Mouse (Mus musculus): ENCODE results near the gene Mup5. TPM values are rescaled to one million over a fixed set of nuclear protein-coding genes. Genes with fewer than 3 reads are reported as not detected.

Gene Mup5
- not detected for polyA plus RNA-seq (2012; fragmentation: generic; extraction: Trizol)

DNA sequence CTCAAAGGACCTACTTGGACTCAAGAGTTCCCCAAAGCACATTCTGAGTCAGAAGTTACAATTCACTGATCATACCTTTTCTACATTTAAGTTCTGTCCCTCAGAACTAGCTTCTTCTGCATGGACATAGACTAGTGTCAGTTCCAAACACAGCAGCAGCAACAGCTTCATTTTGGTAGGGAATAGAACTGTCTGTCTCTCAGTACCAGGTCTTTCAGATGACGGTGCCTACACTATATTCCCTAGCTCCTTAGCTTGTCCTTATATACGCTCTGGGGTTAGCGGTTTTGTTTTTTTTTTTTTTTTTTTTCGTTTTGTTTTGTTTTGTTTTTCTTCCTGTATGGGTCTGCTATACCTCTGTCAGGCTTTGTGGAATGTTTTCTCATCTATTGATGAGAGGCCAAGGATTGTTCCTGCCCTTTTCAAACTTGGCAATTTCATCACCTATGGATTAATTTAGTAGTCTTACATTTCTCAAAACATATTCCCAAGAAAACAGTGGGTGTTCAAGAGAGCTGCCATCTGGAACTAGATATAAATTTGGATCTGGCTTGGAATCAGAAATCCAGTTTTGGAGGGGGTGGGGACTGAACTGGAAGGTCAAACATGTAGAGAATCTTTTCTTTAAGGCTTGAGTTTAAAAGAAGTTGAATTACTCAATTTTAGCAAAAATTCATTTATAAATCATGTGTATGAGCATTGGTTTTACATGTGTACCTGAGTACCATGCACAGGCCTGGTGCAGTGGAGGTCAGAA lies at the start of gene Mup5:
Gene Mup5 (minus strand): TSS at position 282 of the 757 bp plus-strand sequence.

DNA sequence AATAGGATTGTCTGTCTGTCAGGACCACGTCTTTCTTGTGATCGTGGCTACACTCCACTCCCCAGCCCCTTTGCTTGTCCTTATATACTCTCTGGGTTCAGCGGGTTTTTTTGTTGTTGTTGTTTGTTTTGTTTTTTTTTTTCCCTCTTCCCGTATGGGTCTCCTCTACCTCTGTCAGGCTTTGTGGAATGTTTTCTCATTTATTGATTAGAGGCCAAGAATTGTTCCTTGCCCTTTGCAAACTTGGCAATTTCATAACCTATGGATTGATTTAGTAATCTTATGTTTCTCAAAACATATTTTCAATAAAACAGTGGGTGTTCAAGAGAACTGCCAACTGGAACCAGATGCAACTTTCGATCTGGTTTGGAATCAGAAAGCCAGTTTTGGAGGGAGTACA lies 52.9 kb downstream of the Mup5 start, which contains the start of gene Mup19:
Gene Mup19 (minus strand): TSS at position 101 of the 400 bp plus-strand sequence.

Other genes with a start within 250 kb of the Mup5 start
- gene Mup17, start 239.4 kb downstream of the Mup5 start, polyA plus RNA-seq (2012; fragmentation: generic; extraction: Trizol), result not detected
- not detected for gene Mup18, start 161.1 kb downstream of the Mup5 start, polyA plus RNA-seq (2012; fragmentation: generic; extraction: Trizol)
- not detected for gene Mup19, start 53.0 kb downstream of the Mup5 start, polyA plus RNA-seq (2012; fragmentation: generic; extraction: Trizol)
- not detected for gene Mup20, start 218.9 kb upstream of the Mup5 start, polyA plus RNA-seq (2012; fragmentation: generic; extraction: Trizol)

Data from C3H10T1/2 (cell line).